Mouse (Mus musculus) heart, embryonic 15.5 days (tissue): ENCODE data around the gene St3gal3. TPM values are rescaled to one million over a fixed set of nuclear protein-coding genes. Genes with fewer than 3 reads are reported as not detected.

Experiments used
- ATAC-seq: fragments of 200-750 bp; cut with Nextera tagmentation; replicated peaks from 2 replicates; pipeline ENCODE4 v1.8.0; 2017; ENCODE audit warnings: low read depth, moderate TSS enrichment; ENCODE audit not compliant: insufficient number of reproducible peaks, insufficient read depth, low FRiP score
- H3K27ac ChIP-seq: fragments of 300-500 bp; sonication (generic); 2 replicates; pipeline ENCODE4 v1.5.1; 2015; ENCODE audit warnings: mild to moderate bottlenecking, inconsistent platforms
- H3K27me3 ChIP-seq: fragments of 300-500 bp; sonication (generic); 2 replicates; pipeline ENCODE4 v1.6.1; 2015; ENCODE audit warnings: inconsistent platforms
- H3K36me3 ChIP-seq: fragments of 300-500 bp; sonication (generic); 2 replicates; pipeline ENCODE4 v1.6.1; 2015; ENCODE audit warnings: mild to moderate bottlenecking, inconsistent platforms
- H3K4me1 ChIP-seq: fragments of 300-500 bp; sonication (generic); replicated peaks from 2 replicates; pipeline ENCODE4 v1.6.1; 2015; ENCODE audit warnings: inconsistent platforms
- H3K4me2 ChIP-seq: fragments of 300-500 bp; sonication (generic); 2 replicates; pipeline ENCODE4 v1.6.1; 2015; ENCODE audit warnings: inconsistent platforms, mild to moderate bottlenecking, moderate library complexity
- H3K4me3 ChIP-seq: fragments of 300-500 bp; sonication (generic); 2 replicates; pipeline ENCODE4 v1.5.1; 2015; ENCODE audit warnings: mild to moderate bottlenecking, inconsistent platforms
- H3K9ac ChIP-seq: fragments of 300-500 bp; sonication (generic); 2 replicates; pipeline ENCODE4 v1.6.1; 2015; ENCODE audit warnings: mild to moderate bottlenecking, inconsistent platforms
- H3K9me3 ChIP-seq: fragments of 300-500 bp; sonication (generic); replicated peaks from 2 replicates; pipeline ENCODE4 v1.6.1; 2016; ENCODE audit warnings: inconsistent platforms
- WGBS: fragments of 180-500 bp; shearing (Covaris S2); methylation state at CpG from one replicate; pipeline ENCODE4 v1.1.7; 2015; ENCODE audit warnings: mixed read lengths; 5-methylcytosine and 5-hydroxymethylcytosine counted together
- polyA plus RNA-seq: library from polyadenylated mRNA; unstranded; fragments of >200 nt; fragmentation: Nextera tagmentation; extraction: Ambion mirVana; gene quantifications from 2 replicates; pipeline ENCODE4 v1.2.1, GENCODE M21; 2015

The St3gal3 gene
- polyA plus RNA-seq, 1 experiment from 2014 or later = 7.5 TPM

- H3K9ac ChIP-seq = no peak overlapping the region
- WGBS = 26% methylated on average over 14 of the region's 14 CpGs
- ATAC-seq = peak; percentile 78
- no peaks in the 10 kb centered on the region for H3K9me3 ChIP-seq
- H3K4me1 ChIP-seq = peaks cover 29% of the 10 kb centered on the region
- H3K36me3 ChIP-seq = no peaks in the 10 kb centered on the region
- H3K27ac ChIP-seq = peak overlapping the region; percentile 16; the same call in 1 of the 2 replicates
- H3K4me2 ChIP-seq = peak overlapping the region; percentile 31; the same call in 1 of the 2 replicates
- H3K4me3 ChIP-seq = no peak overlapping the region
- H3K27me3 ChIP-seq = no peaks in the 10 kb centered on the region
These were observed 51.3 kb downstream of the St3gal3 start for GRCm38 (mm10) chr4:118083217-118083951.

DNA sequence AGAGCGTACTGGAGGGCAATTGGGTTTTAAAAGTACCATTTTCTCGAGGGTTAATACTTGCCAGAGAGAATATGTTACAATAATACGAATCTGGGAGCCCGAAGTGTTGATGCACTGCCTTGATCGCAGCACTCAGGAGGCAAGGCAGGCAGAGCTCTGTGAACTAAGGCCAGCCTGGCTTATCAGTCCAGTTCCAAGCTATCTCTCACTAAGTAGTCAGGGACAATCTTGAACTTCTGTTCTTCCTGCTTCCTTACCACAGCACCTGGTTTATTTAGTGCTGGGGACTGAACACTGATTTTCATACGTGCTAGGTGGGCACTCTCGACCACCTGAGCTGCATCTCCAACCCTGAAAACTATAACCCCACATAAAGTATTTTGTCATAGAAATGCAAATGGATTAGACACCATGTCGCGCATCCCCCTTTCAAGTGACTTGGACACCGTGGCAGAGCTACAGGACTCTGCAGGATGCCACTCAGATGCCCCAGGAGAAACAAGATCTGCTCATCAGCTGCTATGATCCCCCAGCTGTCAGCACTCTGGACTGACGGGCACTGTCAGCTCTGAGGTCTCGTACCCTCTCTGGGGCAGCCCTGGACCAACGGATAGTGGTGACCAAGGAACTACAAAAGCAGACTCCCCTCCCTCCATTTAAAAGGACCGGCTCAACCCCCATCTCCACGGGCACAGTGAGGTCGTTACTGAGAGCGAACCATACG, 52.9 kb downstream of the St3gal3 start:
- WGBS = 79% methylated on average over 18 of the region's 18 CpGs
- H3K36me3 ChIP-seq = no peaks in the 10 kb centered on the region

DNA sequence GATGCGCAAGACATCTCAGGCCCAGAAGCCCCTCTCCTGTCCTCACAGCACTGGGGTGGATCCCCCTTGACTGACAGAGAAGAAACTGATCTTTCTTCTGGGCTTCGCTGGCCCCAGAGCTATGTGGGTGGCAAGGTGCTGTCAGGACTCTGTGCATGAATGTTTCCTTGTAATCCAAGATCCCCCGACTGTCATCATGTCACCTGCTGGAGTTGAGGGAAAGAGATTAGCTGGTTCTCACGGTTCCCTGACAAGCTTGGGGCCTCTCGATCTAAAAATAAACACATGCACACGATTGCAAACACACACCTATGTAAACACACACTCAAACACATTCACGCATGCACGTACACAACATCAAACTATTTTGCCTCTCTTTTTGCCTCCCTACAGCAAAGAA, 54.2 kb downstream of the St3gal3 start:
- H3K9me3 ChIP-seq = no peaks in the 10 kb centered on the region
- no peaks in the 10 kb centered on the region for H3K27me3 ChIP-seq
- H3K4me1 ChIP-seq = peaks cover 29% of the 10 kb centered on the region
- H3K36me3 ChIP-seq = no peaks in the 10 kb centered on the region
- ATAC-seq = no peak
- no peak overlapping the region for H3K4me3 ChIP-seq
- no peak overlapping the region for H3K4me2 ChIP-seq
- WGBS = 38% methylated on average over 8 of the region's 8 CpGs
- no peak overlapping the region for H3K9ac ChIP-seq
- no peak overlapping the region for H3K27ac ChIP-seq

More for the DNA sequence above, 52.9 kb downstream of the St3gal3 start:
- Histone ChIP-seq H3K4me1 (peaks cover 29% of the 10 kb centered on the region), H3K27me3 (no peaks in the 10 kb centered on the region), H3K4me3 (no peak overlapping the region), H3K9ac (no peak overlapping the region), H3K9me3 (no peaks in the 10 kb centered on the region), H3K4me2 (no peak overlapping the region), H3K27ac (no peak overlapping the region)
- no peak for ATAC-seq

DNA sequence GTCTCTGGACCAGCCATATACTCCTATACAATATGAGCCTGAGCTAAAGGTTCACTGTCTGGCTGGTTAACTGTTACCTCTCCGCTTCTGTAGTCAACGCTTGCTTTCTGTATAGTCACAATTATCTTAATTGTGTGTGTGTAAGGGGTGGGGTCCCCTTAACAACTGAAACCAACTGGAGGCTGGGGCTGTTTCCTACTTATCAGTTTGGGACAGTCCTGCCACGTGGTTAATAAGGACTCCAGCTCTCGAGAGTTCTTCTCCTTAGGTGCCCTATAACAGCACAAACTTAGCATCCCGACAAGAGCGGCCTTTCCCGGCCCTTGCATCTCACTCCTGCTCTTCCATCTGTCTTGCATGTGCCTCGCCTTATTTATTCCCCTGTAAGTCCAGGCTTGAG, 55.5 kb downstream of the St3gal3 start:
- Histone ChIP-seq H3K4me2 (no peak overlapping the region), H3K9me3 (no peaks in the 10 kb centered on the region), H3K4me3 (no peak overlapping the region), H3K4me1 (peaks cover 19% of the 10 kb centered on the region), H3K36me3 (no peaks in the 10 kb centered on the region), H3K9ac (no peak overlapping the region), H3K27ac (no peak overlapping the region), H3K27me3 (no peaks in the 10 kb centered on the region)
- ATAC-seq = no peak
- 78% methylated on average over 8 of the region's 8 CpGs for WGBS

GRCm38 (mm10) chr4:118078576-118078975, 56.1 kb downstream of the St3gal3 start:
- Histone ChIP-seq H3K4me2 (no peak overlapping the region), H3K9ac (no peak overlapping the region), H3K9me3 (no peaks in the 10 kb centered on the region), H3K36me3 (no peaks in the 10 kb centered on the region), H3K4me3 (no peak overlapping the region), H3K27me3 (no peaks in the 10 kb centered on the region), H3K4me1 (peaks cover 16% of the 10 kb centered on the region), H3K27ac (no peak overlapping the region)
- no peak for ATAC-seq
- WGBS = 92% methylated on average over 9 of the region's 9 CpGs

- H3K9me3 ChIP-seq = no peaks in the 10 kb centered on the region
- H3K4me1 ChIP-seq = peaks cover 13% of the 10 kb centered on the region
- H3K4me3 ChIP-seq = no peak overlapping the region
- no peak overlapping the region for H3K9ac ChIP-seq
- H3K27me3 ChIP-seq = no peaks in the 10 kb centered on the region
- no peak overlapping the region for H3K27ac ChIP-seq
- H3K4me2 ChIP-seq = no peak overlapping the region
- no peak for ATAC-seq
- 50% methylated on average over 12 of the region's 12 CpGs for WGBS
- no peaks in the 10 kb centered on the region for H3K36me3 ChIP-seq
These were observed 57.4 kb downstream of the St3gal3 start for GRCm38 (mm10) chr4:118077293-118077752.

- no peak overlapping the region for H3K27ac ChIP-seq
These were observed 58.1 kb downstream of the St3gal3 start for GRCm38 (mm10) chr4:118076648-118077047.

DNA sequence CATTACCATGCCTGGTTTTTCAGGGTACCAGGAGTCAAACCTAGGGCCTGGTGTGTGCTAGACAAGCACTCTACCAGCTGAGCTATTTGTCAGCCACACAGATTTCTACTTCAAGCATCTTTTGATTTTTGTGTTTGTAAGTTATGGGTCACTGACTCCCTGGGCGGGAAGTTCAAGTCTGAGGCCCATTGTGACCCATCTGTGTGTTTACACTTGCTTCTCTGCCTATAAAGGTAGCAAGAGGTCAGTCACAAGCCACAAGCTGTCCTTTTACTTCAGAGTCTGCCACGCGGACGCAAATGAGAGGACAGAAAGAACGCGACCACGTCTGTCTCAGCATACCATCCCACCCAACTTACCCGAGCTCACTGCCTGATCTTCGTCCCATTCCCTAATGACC, 59.4 kb downstream of the St3gal3 start:
- Histone ChIP-seq H3K4me3 (no peak overlapping the region), H3K9ac (no peak overlapping the region), H3K27me3 (no peaks in the 10 kb centered on the region), H3K27ac (no peak overlapping the region), H3K36me3 (no peaks in the 10 kb centered on the region), H3K4me2 (no peak overlapping the region), H3K9me3 (no peaks in the 10 kb centered on the region), H3K4me1 (peaks cover 12% of the 10 kb centered on the region)
- WGBS = 89% methylated on average over 9 of the region's 9 CpGs
- no peak for ATAC-seq

More at GRCm38 (mm10) chr4:118076648-118077047, 58.1 kb downstream of the St3gal3 start:
- no peak overlapping the region for H3K4me2 ChIP-seq
- no peaks in the 10 kb centered on the region for H3K27me3 ChIP-seq
- no peak overlapping the region for H3K4me3 ChIP-seq
- ATAC-seq = no peak
- no peaks in the 10 kb centered on the region for H3K36me3 ChIP-seq
- H3K4me1 ChIP-seq = peaks cover 18% of the 10 kb centered on the region
- WGBS = 84% methylated on average over 1 of the region's 1 CpGs
- no peak overlapping the region for H3K9ac ChIP-seq
- H3K9me3 ChIP-seq = no peaks in the 10 kb centered on the region

DNA sequence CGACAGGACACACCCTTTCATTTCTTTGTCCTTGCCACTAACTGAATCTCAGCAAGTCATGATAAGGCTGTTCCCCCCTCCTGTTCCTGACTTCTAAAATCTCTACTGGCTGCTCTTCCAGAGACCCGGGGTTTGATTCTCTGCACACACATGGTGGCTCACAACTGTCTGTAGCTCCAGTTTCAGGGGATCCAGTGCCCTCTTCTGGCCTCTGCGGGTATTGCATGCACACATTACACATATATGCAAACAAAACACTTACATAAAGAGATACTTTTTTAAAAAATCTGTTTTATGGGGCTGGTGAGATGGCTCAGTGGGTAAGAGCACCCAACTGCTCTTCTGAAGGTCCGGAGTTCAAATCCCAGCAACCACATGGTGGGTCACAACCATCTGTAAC, 60.5 kb downstream of the St3gal3 start:
- no peak overlapping the region for H3K4me3 ChIP-seq
- H3K4me2 ChIP-seq = no peak overlapping the region
- H3K9ac ChIP-seq = no peak overlapping the region
- no peaks in the 10 kb centered on the region for H3K27me3 ChIP-seq
- no peaks in the 10 kb centered on the region for H3K36me3 ChIP-seq
- peaks cover 7% of the 10 kb centered on the region for H3K4me1 ChIP-seq
- ATAC-seq = no peak
- no peaks in the 10 kb centered on the region for H3K9me3 ChIP-seq
- no peak overlapping the region for H3K27ac ChIP-seq
- 86% methylated on average over 4 of the region's 4 CpGs for WGBS

DNA sequence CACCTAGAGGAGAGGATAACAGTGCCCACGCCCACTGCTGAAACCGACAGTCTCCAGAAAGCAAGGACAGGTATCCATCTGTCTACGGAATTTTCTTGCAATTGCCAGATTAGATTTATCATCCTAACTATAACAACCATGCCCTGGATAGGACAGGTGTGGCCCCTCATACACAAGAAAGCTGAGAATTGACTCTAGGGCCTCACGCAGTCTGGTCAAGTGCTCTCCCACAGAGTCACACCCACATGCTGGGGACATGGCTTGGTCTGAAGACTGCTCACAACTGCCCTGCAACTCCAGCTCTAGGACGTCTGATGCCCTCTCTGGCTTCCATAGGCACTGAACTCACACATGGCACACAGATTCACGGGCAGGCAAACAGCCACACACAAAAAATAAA, 61.6 kb downstream of the St3gal3 start:
- no peaks in the 10 kb centered on the region for H3K27me3 ChIP-seq
- no peak overlapping the region for H3K4me2 ChIP-seq
- ATAC-seq = no peak
- H3K9ac ChIP-seq = no peak overlapping the region
- no peaks in the 10 kb centered on the region for H3K9me3 ChIP-seq
- no peak overlapping the region for H3K27ac ChIP-seq
- H3K4me1 ChIP-seq = peaks cover 7% of the 10 kb centered on the region
- H3K36me3 ChIP-seq = no peaks in the 10 kb centered on the region
- WGBS = 84% methylated on average over 6 of the region's 6 CpGs
- no peak overlapping the region for H3K4me3 ChIP-seq

GRCm38 (mm10) chr4:118071891-118072290, 62.8 kb downstream of the St3gal3 start:
- H3K27me3 ChIP-seq = no peaks in the 10 kb centered on the region
- no peak overlapping the region for H3K4me3 ChIP-seq
- H3K27ac ChIP-seq = no peak overlapping the region
- no peak overlapping the region for H3K9ac ChIP-seq
- 70% methylated on average over 7 of the region's 7 CpGs for WGBS
- no peak overlapping the region for H3K4me2 ChIP-seq
- ATAC-seq = no peak
- no peaks in the 10 kb centered on the region for H3K9me3 ChIP-seq
- H3K36me3 ChIP-seq = no peaks in the 10 kb centered on the region
- H3K4me1 ChIP-seq = peaks cover 7% of the 10 kb centered on the region
